Mouse (Mus musculus) skeletal muscle tissue, adult 2 months (tissue): Measurements from ENCODE around the gene Setd4.

Experiments
- DNase-seq: peaks from one replicate; pipeline ENCODE4 v3.0.0-alpha.2; 2012; ENCODE audit warnings: low read depth, low spot score

The Setd4 gene

GRCm38 (mm10) chr16:93591450-93592430, 12.1 kb downstream of the Setd4 start:
- DNase-seq, result no peak

GRCm38 (mm10) chr16:93590915-93591314, 12.9 kb downstream of the Setd4 start:
- DNase-seq, result no peak

GRCm38 (mm10) chr16:93588281-93588680, 15.6 kb downstream of the Setd4 start:
- DNase-seq, result no peak

- DNase-seq, result no peak
Observed at GRCm38 (mm10) chr16:93586382-93586781, 17.5 kb downstream of the Setd4 start.

- no peak for DNase-seq
Observed at GRCm38 (mm10) chr16:93585703-93586205, 18.1 kb downstream of the Setd4 start.

- no peak for DNase-seq
Observed at GRCm38 (mm10) chr16:93584976-93585702, 18.7 kb downstream of the Setd4 start.

- no peak for DNase-seq
Observed at GRCm38 (mm10) chr16:93581125-93581524, 22.7 kb downstream of the Setd4 start.

GRCm38 (mm10) chr16:93578346-93579005, 25.4 kb downstream of the Setd4 start:
- DNase-seq, result no peak

- DNase-seq, result peak; percentile 56
Observed at GRCm38 (mm10) chr16:93576412-93577082, 27.3 kb downstream of the Setd4 start.

- no peak for DNase-seq
Observed at GRCm38 (mm10) chr16:93575574-93575973, 28.3 kb downstream of the Setd4 start.

GRCm38 (mm10) chr16:93574521-93575191, 29.2 kb downstream of the Setd4 start:
- DNase-seq, result no peak

GRCm38 (mm10) chr16:93573434-93573833, 30.4 kb downstream of the Setd4 start:
- DNase-seq, result no peak

GRCm38 (mm10) chr16:93572383-93572782, 31.5 kb downstream of the Setd4 start:
- no peak for DNase-seq

- no peak for DNase-seq
Observed at GRCm38 (mm10) chr16:93558499-93558898, 45.4 kb downstream of the Setd4 start.

- DNase-seq, result no peak
Observed at GRCm38 (mm10) chr16:93557646-93558045, 46.2 kb downstream of the Setd4 start.

GRCm38 (mm10) chr16:93552686-93553513, 51.0 kb downstream of the Setd4 start:
- no peak for DNase-seq

- no peak for DNase-seq
Observed at GRCm38 (mm10) chr16:93549287-93549686, 54.6 kb downstream of the Setd4 start.

- no peak for DNase-seq
Observed at GRCm38 (mm10) chr16:93548045-93548444, 55.8 kb downstream of the Setd4 start.

- DNase-seq, result no peak
Observed at GRCm38 (mm10) chr16:93547122-93547521, 56.7 kb downstream of the Setd4 start.
